Mouse (Mus musculus) limb, embryonic 12.5 days (tissue): ENCODE results near the gene Sema5a. TPM values are rescaled to one million over a fixed set of nuclear protein-coding genes. Genes with fewer than 3 reads are reported as not detected.
"Not testable (repeated sequence)": the region's sequence is repeated elsewhere in the genome, so short reads cannot be mapped to it uniquely, and the experiment has no call there.

Experiments
- ATAC-seq: fragments of 200-750 bp; cut with Nextera tagmentation; 2 replicates; pipeline ENCODE4 v1.8.0; 2017; ENCODE audit warnings: low read depth, moderate TSS enrichment; ENCODE audit not compliant: insufficient number of reproducible peaks, insufficient read depth, low FRiP score, low TSS enrichment
- H3K27ac ChIP-seq: fragments of 300-500 bp; sonication (generic); 2 replicates; pipeline ENCODE4 v1.5.1; 2016; ENCODE audit warnings: mild to moderate bottlenecking, moderate library complexity
- H3K27me3 ChIP-seq: fragments of 300-500 bp; sonication (generic); 2 replicates; pipeline ENCODE4 v1.6.1; 2016; ENCODE audit warnings: mild to moderate bottlenecking, moderate library complexity
- H3K36me3 ChIP-seq: fragments of 300-500 bp; sonication (generic); 2 replicates; pipeline ENCODE4 v1.6.1; 2016; ENCODE audit warnings: mild to moderate bottlenecking, moderate library complexity
- H3K4me1 ChIP-seq: fragments of 300-500 bp; sonication (generic); replicated peaks from 2 replicates; pipeline ENCODE4 v1.6.1; 2016
- H3K4me2 ChIP-seq: fragments of 300-500 bp; sonication (generic); 2 replicates; pipeline ENCODE4 v1.6.1; 2016; ENCODE audit warnings: mild to moderate bottlenecking, moderate library complexity
- H3K4me3 ChIP-seq: fragments of 300-500 bp; sonication (generic); replicated peaks from 2 replicates; pipeline ENCODE4 v1.5.1; 2016; ENCODE audit warnings: mild to moderate bottlenecking
- H3K9ac ChIP-seq: fragments of 300-500 bp; sonication (generic); replicated peaks from 2 replicates; pipeline ENCODE4 v1.6.1; 2016; ENCODE audit warnings: mild to moderate bottlenecking, moderate library complexity
- H3K9me3 ChIP-seq: fragments of 300-500 bp; sonication (generic); 2 replicates; pipeline ENCODE4 v1.6.1; 2016; ENCODE audit warnings: mild to moderate bottlenecking, moderate library complexity
- WGBS: fragments of 180-500 bp; shearing (Covaris S2); methylation state at CpG from one replicate; pipeline ENCODE4 v1.1.7; 2016; 5-methylcytosine and 5-hydroxymethylcytosine counted together
- polyA plus RNA-seq: library from polyadenylated mRNA; unstranded; fragments of >200 nt; fragmentation: Nextera tagmentation; extraction: Ambion mirVana; gene quantifications from 2 replicates; pipeline ENCODE4 v1.2.1, GENCODE M21; 2016

Gene Sema5a
- 21.6 and 29.4 TPM in 2 replicates for polyA plus RNA-seq

DNA sequence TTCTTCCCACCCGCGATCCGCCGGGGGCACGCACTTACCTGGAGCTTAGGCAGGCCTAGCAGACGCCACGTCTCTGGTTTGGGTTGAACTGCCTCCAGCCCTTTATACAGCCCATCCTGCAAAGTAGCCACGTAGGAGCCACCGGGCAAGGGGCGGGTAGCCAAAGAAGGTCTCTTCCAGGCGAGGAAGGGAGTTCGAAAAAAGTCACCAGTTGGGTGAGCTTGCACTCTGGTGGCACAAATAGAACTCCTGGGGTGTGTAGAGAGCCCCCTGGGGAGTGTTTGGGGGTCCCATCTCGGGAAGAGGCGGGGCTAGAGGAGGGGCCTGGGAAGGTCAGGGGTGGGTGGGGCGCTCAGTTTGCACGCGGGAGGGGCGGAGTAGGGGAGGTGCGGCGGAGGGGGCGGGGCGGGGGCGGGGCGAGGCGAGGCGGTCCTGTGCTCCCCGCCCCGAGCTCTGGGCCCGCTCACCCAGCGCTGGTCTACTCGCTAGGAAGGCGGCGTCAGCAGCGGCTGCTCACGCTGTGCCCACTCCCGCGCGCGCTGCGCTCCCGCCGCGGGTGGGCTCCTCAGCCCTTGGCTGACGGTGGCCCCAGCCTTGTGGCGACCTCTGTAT lies at the start of gene Sema5a:
Sema5a (plus strand) TSS at position 467 of the 612 bp plus-strand sequence.
- peak; percentile 94 for ATAC-seq
- WGBS, result under 1% methylated on average over 34 of the region's 45 CpGs
- H3K4me3 ChIP-seq, result peak within 1 kb of the TSS; percentile 70

DNA sequence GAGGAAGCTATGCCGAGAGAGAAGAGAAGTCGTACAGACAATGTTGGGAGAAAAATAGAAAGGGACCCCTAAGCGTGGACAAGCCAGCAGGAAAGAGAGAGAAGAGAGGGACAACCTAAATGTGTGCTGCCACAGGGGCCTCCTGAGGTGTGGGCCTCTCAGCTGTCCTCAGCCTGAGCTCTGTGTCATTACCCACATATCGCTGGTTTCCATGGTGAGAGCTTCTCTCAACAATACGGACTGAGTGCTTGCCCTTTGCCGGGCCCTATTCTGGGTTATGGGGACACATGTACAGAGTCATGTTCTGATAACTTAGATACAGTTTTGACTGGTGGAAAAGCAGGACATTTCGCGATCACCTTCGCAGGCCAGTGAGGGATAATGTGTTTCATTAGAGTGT lies 46.5 kb upstream of the Sema5a start:
- Histone ChIP-seq H3K27ac (no peak overlapping the region), H3K36me3 (no peaks in the 10 kb centered on the region), H3K27me3 (no peaks in the 10 kb centered on the region), H3K9ac (no peak overlapping the region), H3K9me3 (no peaks in the 10 kb centered on the region), H3K4me1 (peaks cover 3% of the 10 kb centered on the region; the same call in 1 of the 2 replicates), H3K4me3 (no peak overlapping the region), H3K4me2 (no peak overlapping the region)
- 74% methylated on average over 9 of the region's 9 CpGs for WGBS
- no peak for ATAC-seq

More for the DNA sequence above, at the start of gene Sema5a:
- Histone ChIP-seq H3K36me3 (peaks cover 15% of the 10 kb centered on the region), H3K27ac (peak within 1 kb of the TSS; percentile 78), H3K9me3 (no peaks in the 10 kb centered on the region), H3K27me3 (no peaks in the 10 kb centered on the region), H3K9ac (peak within 1 kb of the TSS; percentile 81), H3K4me1 (peaks cover 25% of the 10 kb centered on the region), H3K4me2 (peak within 1 kb of the TSS; percentile 93)

DNA sequence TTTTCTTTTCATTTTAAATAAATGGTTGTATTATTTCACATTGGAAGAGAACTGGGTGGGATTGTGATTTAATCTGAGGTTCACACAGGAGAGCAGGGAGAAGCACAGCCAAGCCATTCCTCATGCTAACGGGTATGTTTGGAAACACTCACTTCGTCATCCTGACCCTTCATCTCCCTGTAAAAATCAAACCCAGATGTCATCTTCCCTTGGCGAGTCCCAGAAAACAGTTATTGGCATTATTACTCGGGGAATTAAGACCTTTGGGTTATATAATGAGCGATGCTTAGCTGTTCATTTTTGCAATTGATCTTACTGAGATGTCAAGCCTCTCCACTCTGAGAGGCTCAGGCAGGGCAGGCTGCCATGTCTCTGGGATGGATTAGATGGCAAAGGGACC lies 46.0 kb upstream of the Sema5a start:
- H3K27me3 ChIP-seq, result no peaks in the 10 kb centered on the region
- WGBS, result 27% methylated on average over 5 of the region's 5 CpGs
- no peaks in the 10 kb centered on the region for H3K36me3 ChIP-seq
- peaks cover 3% of the 10 kb centered on the region; the same call in 1 of the 2 replicates for H3K4me1 ChIP-seq
- H3K9me3 ChIP-seq, result no peaks in the 10 kb centered on the region
- no peak overlapping the region for H3K27ac ChIP-seq
- H3K9ac ChIP-seq, result no peak overlapping the region
- H3K4me2 ChIP-seq, result no peak overlapping the region
- no peak overlapping the region for H3K4me3 ChIP-seq
- ATAC-seq, result no peak

DNA sequence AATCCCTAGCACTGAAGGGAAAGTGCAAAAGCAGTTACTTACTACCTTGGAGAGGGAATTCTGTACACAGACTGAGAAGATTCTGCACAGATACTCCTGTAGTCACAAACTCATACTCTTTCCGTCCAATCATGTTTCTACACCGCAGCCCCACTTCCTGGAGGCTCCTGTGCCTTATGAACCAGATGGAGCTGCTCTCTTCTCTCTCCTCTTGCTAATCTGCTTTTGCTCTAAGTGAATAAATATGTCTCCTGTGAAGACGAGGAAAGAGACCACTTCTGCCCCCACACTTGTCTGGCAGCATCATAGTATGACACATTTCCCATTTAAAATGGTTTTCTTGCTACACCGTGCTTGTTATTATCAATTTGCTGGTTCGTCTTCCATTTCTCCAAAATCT lies 41.4 kb upstream of the Sema5a start:
- WGBS, result 75% methylated on average over 5 of the region's 5 CpGs
- ATAC-seq, result no peak
- Histone ChIP-seq H3K9ac (no peak overlapping the region), H3K27me3 (no peaks in the 10 kb centered on the region), H3K4me3 (no peak overlapping the region), H3K4me2 (no peak overlapping the region), H3K9me3 (no peaks in the 10 kb centered on the region), H3K4me1 (no peaks in the 10 kb centered on the region; the same call in 1 of the 2 replicates), H3K36me3 (no peaks in the 10 kb centered on the region), H3K27ac (no peak overlapping the region)

DNA sequence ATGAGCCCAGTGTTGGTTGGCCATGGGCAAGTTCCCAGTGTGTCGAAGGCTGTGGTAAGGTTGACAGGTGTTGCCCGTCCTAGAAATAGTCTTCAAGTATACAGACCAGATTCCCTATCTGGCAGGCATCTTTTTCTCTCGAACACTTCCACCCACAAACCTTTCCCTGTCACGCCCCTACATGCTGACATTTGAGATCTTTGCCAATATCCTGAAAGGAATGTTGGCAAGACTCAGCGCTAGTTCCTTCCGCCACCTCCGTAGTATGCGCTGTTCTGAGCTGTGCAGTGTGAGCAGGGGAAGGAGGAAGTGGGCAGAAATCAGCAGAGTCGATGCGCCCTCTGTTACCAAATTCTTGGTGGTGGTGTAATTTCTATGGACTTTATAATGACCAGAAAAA lies 39.7 kb upstream of the Sema5a start:
- Histone ChIP-seq H3K27ac (no peak overlapping the region), H3K27me3 (no peaks in the 10 kb centered on the region), H3K4me1 (no peaks in the 10 kb centered on the region), H3K4me2 (no peak overlapping the region), H3K36me3 (no peaks in the 10 kb centered on the region), H3K9me3 (no peaks in the 10 kb centered on the region), H3K4me3 (no peak overlapping the region), H3K9ac (no peak overlapping the region)
- WGBS, result 91% methylated on average over 10 of the region's 10 CpGs
- ATAC-seq, result no peak

DNA sequence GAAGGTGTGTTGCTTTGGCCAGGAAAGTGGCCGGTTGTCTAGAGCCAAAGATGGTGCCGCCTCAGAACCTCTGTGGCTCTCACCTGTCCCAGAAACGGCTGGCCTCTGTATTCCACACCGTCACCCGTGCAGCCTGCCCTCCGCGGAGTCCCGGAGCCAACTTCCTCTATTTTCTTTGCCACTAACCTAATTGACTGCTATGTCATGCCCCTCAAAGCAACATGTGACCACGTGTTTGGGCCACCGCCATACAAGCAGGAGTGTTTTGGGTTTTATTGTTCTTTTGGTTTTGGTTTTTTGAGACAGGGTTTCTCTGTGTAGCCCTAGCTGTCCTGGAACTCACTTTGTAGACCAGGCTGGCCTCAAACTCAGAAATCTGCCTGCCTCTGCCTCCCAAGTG lies 29.9 kb upstream of the Sema5a start:
- H3K4me3 ChIP-seq, H3K9ac ChIP-seq, H3K4me2 ChIP-seq, H3K9me3 ChIP-seq, ATAC-seq, H3K36me3 ChIP-seq, H3K27ac ChIP-seq, H3K27me3 ChIP-seq, H3K4me1 ChIP-seq: not testable (repeated sequence)
- 93% methylated on average over 10 of the region's 10 CpGs for WGBS

DNA sequence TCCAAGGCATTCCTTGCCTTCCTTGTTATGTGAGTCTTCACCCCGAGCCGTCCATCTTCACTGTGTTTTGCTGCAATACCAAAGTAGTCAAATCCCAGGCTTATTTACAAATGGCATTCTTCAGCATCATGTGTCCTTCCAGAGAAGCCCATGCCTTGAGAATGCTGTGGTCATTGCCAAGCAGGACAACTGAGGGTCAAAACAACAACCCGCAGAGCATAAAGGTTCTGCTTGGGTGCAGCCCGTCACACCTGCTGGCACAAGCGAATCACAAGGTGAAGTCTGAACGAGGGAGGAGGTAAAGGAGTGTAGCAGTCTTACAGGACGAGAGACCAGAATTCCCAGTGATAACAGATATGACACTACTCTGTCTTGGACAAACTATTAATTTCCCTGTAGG lies 21.6 kb upstream of the Sema5a start:
- Histone ChIP-seq H3K4me1 (no peaks in the 10 kb centered on the region), H3K4me2 (no peak overlapping the region), H3K9me3 (no peaks in the 10 kb centered on the region), H3K9ac (no peak overlapping the region), H3K27ac (no peak overlapping the region), H3K36me3 (no peaks in the 10 kb centered on the region), H3K27me3 (no peaks in the 10 kb centered on the region), H3K4me3 (no peak overlapping the region)
- no peak for ATAC-seq
- 90% methylated on average over 7 of the region's 7 CpGs for WGBS

DNA sequence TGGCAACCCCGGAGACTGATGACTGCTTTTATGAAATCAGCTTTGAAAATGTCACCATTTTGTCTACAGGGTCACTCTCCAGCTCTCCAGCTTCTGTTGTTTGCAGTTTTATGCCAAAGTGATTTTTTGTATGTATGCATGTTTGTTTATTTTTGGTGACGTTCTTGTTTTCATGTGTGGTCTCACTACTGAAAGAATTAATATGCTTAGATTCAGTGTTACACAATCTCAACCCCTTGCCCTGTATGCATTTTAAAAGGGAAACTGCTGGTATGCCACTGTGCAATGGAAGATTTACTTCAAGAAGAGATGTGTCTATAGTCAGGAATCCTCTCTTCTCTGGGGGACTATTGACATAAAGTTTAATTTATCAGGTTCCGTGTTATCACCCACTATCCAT lies 19.2 kb upstream of the Sema5a start:
- no peaks in the 10 kb centered on the region for H3K4me1 ChIP-seq
- H3K27ac ChIP-seq, result no peak overlapping the region
- H3K4me2 ChIP-seq, result no peak overlapping the region
- H3K9ac ChIP-seq, result no peak overlapping the region
- no peaks in the 10 kb centered on the region for H3K9me3 ChIP-seq
- no peak for ATAC-seq
- WGBS, result 93% methylated on average over 3 of the region's 3 CpGs
- no peaks in the 10 kb centered on the region for H3K36me3 ChIP-seq
- no peak overlapping the region for H3K4me3 ChIP-seq
- no peaks in the 10 kb centered on the region for H3K27me3 ChIP-seq

DNA sequence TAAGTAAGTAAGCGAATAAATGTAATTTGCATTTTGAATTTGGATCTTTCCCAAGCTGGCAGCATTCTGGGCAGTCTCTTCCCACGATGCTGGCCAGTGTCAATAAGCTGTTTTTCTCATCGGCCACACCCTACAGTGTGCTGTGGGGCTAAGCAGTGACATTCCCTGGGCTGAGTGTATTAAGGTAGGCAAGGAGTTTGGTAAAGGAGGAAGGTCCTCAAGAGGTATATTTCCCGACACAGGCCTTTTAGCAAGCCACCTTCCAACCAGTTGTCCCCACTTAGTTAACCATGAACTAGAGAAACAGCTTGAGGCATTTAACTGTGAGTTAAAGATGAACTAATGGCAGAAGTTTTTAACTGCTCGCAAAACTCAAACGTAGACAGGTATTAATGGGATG lies 18.2 kb upstream of the Sema5a start:
- Histone ChIP-seq H3K4me1 (no peaks in the 10 kb centered on the region), H3K27ac (no peak overlapping the region), H3K9me3 (no peaks in the 10 kb centered on the region), H3K4me3 (no peak overlapping the region), H3K9ac (no peak overlapping the region), H3K4me2 (no peak overlapping the region), H3K36me3 (no peaks in the 10 kb centered on the region), H3K27me3 (no peaks in the 10 kb centered on the region)
- WGBS, result 78% methylated on average over 6 of the region's 6 CpGs
- ATAC-seq, result no peak

DNA sequence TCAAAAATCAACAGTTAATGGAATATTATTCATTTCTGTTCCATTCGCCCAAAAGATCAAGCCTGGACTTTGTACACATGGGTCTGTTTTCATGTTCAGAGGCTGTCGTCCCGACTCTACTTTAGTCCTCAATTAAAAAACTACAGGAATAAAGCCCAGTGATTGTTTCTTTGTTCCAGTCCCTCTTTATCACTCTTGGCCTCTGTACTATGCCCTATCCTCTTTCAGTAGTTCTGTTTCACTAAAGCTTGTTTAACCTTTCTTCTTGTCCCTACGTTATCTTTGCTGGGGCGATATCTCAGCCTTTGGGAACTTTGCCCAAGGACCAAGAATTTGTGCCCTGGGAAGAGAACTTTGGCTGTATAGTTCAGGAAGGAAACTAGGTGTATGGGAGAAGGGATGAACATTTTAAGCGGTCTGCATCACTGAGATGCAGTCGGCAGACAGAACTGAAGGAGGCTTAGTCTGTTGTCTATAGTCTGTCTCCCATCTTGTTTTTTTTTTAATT lies 17.7 kb upstream of the Sema5a start:
- no peaks in the 10 kb centered on the region for H3K36me3 ChIP-seq
- 91% methylated on average over 7 of the region's 7 CpGs for WGBS
- ATAC-seq, result no peak

DNA sequence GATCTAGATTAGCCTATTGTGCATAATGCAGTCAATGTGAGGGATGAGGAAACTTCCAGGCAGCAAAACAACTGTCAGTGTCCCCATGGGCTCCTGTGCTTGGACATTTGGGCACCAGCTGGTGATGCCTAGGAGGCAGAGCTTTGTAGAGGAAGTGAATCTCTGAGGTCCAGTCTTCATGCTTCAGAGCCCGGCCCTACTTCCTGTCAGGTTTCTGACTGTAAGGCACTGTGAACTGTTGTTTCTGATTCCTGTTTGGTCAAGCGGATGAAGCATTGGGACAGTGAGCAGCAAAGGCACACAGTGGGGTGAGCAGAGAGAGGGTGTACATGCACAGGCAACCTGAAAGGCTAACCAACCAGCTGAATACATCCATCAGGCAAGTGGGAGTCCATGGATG lies 14.5 kb upstream of the Sema5a start:
- Histone ChIP-seq H3K27ac (no peak overlapping the region), H3K9ac (no peak overlapping the region), H3K36me3 (no peaks in the 10 kb centered on the region), H3K4me1 (no peaks in the 10 kb centered on the region), H3K27me3 (no peaks in the 10 kb centered on the region), H3K4me3 (no peak overlapping the region), H3K9me3 (no peaks in the 10 kb centered on the region), H3K4me2 (no peak overlapping the region)
- ATAC-seq, result no peak
- WGBS, result 90% methylated on average over 2 of the region's 2 CpGs

More for the DNA sequence above, 17.7 kb upstream of the Sema5a start:
- H3K4me3 ChIP-seq, result no peak overlapping the region
- no peaks in the 10 kb centered on the region for H3K4me1 ChIP-seq
- H3K4me2 ChIP-seq, result no peak overlapping the region
- H3K9me3 ChIP-seq, result no peaks in the 10 kb centered on the region
- H3K9ac ChIP-seq, result no peak overlapping the region
- H3K27me3 ChIP-seq, result no peaks in the 10 kb centered on the region
- no peak overlapping the region for H3K27ac ChIP-seq

DNA sequence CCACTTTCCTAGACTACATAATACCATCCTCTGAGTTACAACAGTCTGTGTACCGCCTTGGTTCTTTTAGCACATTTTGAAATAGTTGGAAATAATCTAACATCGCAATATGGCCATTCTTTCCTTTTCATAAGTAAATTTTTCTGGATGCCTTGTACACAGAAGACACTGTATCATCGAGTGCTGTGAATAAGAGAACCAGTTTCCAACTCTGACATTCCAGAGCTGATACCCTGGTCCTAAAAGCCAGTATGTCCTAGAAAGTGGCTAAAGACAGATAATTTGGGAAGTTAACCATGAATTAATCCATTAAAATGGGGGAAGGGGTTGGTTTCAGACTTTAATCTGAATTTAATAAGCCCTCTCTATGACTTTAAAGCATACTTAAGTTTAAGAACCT lies 12.4 kb upstream of the Sema5a start:
- no peak for ATAC-seq
- Histone ChIP-seq H3K27ac (no peak overlapping the region), H3K36me3 (no peaks in the 10 kb centered on the region), H3K4me3 (no peak overlapping the region), H3K4me2 (no peak overlapping the region), H3K4me1 (no peaks in the 10 kb centered on the region), H3K9me3 (no peaks in the 10 kb centered on the region), H3K9ac (no peak overlapping the region), H3K27me3 (no peaks in the 10 kb centered on the region)
- 90% methylated on average over 3 of the region's 3 CpGs for WGBS
